Mouse (Mus musculus) spleen, adult 12 weeks (tissue): ENCODE data around the gene Ccdc73.

Experiments
- DNase-seq: peaks from one replicate; pipeline ENCODE4 v3.0.0; 2022; ENCODE audit warnings: low spot score

Ccdc73 gene

DNA sequence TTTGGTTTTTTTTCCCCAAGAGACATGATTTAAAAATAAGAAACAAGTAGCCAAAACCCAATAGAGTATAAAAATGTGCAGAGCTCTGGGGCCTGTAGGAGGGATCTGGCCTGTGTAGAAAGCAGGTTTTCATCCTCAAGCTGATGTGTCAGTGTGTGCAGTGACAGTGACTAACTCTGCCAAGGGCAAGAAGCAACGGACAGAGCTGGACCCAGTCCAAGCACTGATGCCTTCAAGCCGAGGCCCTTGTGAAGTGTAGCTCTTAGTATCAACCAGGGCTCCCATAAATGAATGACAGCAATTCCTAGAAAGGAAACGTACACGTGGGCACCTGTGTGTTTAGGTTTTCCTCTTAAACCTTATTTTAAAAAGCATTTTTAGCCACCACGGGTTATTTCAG, 161.2 kb downstream of the Ccdc73 start:
- DNase-seq: no peak

DNA sequence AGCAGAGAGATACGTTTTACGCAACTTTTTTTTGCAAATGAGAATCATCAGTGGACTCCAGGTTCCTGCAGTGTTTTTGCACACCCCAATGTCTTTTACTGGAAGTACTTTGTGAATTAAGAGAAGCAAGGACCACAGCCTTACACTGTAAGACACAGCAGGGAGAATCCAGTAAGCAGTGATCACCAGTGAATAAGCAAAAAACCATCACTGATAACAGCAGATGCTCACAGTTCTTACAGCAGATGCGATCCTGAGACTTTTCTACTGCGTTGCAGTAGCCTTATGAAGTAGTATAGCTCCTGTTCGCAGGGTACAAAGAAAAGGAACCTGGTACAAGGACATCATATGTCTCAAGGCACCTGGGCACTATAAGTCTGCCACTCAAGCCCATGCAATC, 162.9 kb downstream of the Ccdc73 start:
- DNase-seq: no peak

DNA sequence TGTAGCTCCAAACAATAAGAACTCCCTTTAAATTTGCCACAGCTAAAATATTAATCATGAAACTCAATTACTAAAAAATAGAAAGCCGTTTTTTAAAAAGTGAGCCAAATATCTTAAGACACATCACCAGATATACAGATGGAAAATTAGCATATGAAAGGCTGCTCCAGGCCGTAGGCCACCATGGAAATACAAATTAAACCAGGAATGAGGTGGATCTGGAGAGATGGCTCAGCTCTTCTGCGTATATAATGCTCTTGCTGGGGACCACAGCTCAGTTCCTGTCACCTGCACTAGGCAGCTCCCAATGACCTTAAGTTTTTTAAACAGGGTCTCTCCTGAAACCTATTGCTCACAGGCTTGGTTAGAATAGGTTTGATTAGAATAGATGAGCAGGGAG, 166.5 kb downstream of the Ccdc73 start:
- DNase-seq: no peak

DNA sequence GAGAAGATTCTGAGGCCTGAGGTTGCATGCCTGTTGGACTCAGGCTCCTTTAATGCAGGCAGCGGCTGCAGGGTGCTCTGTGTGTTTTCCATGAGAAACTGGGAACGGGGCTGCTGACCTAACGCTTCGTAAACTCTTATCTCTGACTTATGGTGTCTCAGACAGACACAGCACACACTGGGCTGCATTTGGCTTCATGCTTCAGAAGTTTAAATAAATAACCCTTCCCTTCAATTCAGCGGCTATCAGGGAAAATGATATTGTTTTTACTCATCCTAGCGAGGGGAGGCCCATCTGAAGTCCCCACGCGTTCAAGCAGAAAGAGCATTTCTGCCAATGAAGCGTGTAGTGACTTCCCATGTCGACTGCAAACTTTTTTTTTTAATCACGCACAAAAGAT, 168.4 kb downstream of the Ccdc73 start:
- DNase-seq: no peak

DNA sequence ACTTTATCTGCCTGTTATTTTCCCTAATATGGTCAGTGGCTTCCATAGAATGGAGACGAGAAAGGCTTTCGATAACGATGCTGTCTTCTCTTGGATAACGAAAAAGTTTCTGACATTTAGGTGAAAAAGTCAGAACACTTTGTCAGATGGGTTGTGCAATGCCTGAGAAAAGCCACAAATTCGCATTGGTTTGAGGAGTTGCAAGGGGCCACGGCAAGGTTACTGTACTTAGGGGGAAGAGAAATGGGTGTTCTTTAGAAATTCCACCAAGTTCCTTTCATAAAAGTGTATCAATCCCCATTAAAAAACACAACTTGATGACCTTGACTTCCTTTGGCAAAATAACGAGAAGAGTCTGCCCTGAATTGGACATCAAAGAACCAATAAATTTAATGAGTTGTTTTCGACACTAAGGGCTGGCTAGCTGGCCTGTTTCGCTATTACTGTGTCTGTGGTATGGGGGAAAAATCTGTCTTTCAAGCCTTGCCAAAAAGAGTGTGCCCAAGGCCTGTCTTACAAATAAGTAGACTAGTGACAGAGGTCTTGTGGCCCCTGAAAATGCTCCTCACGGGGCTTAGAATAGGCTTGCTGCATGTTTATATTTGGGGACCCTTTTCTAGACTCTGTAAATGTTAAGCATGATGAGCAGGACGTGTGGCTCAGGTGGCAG, 168.9 kb downstream of the Ccdc73 start:
- no peak for DNase-seq

DNA sequence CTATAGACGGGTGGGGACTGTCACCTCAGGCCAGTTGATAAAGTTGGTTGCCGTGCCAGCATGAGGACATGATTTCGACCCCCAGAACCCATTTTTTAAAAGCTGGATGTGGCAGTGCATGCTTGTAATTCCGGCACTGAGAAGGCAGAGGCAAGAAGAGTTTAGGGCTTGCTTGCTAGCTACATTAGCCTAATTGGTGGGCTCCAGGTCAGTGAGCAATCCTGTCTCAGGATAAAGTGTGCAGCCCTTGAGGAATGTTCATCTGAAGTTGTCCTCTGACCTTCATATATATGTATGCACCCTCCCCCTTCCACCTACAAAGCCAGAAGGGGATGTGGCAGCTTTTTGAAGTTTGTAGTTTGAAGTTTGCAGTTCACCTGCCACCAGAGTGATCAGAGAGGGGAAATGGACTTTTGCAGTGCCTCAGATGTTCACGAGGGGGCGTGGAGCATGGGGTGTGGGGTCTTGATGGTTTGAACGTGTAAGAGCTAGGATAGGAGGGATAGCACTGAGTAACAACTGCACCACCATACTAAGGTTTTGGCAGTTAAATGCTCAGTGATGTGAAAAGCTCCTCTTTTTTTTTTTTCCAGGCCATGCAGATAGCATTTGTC, 170.5 kb downstream of the Ccdc73 start:
- no peak for DNase-seq

DNA sequence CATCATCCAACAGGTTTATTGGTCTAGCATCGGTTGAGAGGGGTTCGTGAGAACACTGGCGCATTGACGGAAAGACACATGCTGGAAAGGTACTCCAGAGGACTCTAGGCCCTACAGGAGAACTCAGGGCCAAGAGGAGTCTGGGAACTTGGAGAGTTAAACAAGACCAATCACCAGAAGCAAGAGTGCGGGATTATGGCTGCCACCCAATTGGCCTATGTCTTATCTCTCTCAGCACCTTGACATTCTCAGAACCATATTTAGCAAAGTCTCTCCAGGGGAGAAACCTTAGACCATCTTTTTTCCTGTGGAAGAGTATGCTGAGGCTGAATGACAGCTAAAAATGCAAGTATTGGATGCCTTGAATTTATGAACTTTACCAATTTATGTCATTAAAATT, 171.3 kb downstream of the Ccdc73 start:
- DNase-seq: no peak

DNA sequence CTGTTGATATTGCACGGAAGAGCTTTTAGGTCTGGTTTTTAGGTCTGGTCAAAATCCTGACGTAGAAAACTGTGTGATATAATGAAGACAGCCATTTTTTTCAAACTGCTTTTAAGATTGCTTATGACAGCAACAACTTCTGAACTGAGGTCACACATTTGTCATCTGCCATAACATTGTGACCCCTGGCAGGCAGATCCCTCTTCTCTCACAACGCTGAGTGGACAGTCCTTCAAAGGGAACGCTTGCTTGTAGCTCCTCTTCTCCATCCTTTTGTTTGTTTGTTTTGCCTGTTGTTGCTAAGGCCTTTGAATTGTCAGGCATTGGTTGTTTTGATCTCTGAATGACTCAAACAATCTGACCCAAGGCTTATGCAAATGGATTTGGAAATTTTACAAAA, 173.3 kb downstream of the Ccdc73 start:
- DNase-seq: no peak

DNA sequence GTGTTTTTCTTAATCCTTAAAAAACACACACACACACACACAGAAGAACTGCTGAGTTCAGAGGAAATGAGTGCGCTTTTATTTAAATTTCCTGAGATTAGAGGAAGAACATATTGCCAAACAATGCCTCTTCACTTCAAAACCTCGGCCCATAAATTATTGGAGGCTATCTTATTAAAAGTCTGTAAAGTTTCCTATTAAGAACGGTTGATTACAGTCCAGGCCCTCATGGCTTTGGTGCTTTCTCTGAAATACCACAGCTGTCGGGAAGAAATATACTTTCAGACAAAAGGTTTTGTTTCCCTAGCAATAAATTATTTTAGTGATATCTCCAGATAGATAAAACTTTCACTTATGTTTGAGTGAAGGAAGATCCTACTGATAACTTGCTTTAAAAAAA, 175.5 kb downstream of the Ccdc73 start:
- DNase-seq: no peak

DNA sequence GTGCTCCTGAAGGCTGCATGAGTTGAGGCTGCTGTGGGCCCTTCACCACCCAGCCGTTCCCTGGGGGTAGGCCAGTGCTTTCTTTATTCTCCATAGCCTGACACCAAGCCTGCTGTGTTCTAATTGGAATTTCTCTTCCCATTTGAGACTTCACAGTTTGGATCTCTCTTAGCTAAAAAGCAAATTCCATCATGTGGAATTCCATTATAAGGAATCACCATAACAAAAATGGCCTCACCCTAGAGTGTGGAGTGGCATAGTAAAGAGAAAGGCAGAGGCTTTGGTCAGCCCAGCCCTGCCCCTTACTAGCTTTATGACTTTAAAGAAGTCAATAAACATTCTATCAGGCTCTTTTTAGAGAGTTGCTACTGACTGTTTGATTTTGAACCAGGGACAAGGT, 180.7 kb downstream of the Ccdc73 start:
- no peak for DNase-seq

DNA sequence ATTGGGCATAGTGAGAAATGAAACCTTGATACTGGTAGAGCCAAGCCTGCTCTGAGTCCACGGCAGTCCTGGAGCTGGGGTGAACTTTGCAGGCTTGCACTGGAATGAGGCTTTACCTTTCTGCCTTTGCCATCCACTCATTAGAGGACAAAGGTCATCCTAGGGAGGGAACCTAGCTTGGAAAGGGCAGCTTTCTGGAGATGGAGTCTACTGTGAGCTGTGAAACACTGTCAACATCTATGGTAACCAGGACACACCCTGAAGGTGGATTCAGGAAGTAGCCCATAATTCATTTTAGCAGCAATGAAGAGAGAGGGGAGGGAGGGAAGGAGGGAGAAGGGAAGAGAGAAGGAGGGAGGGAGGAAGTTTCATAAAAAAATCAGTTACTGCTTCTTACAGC, 187.9 kb downstream of the Ccdc73 start:
- no peak for DNase-seq

DNA sequence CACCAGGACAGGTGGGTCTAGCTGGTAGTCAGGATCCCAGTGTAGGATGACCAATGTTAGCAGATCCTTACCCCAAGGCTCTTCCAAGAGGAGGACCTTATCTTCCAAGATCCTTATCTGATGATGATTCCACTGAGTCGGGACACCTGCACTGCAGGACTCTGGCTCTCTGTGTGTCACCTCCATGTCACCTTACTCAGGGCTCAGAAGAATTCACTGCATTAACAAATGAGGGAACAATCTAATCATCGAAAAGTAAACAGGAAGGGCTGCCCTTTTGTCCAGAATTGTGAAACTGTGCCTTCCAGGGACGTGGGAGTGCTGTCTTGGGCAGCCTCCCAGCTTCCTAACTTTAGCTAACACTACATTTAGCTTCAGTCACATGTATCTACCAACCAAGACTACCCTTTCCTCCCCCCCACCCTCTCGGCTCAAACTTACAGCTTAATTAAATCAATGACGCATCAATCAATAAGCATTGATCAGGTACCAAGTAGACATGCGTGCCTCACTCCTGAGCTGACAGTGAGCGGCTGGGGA, 191.0 kb downstream of the Ccdc73 start:
- DNase-seq: no peak

DNA sequence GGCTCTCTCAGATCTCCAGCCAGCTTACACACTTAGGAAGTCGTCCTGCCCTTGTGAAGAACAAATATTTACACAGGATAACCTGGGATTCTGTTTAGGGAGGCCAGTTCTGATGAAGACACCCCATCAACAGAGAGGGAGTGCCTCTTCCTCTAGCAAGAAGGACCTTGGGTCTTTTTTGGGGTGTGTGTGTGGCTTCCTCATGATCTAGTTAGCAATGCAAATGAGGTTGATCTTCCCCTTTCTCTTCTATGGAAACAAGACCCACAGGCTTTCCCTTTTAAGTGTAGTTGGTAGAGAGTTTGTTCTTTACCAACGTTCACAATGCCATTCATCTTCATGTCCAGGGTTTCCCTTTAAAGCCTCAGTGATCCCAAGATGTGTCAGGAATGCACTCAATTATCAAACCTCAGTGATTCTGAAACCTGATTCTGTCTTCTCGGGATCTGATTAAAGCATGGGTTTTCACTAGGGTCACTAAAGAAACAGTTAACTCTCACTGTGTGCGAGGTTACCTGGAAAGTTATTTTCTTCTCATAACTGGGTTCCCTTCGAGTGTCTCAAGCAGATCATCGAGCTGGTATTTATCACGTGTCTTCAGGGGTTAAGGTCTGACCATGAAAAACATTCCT, 195.3 kb downstream of the Ccdc73 start:
- no peak for DNase-seq
